Mouse (Mus musculus): ENCODE results near the gene Atp8b2.

The Atp8b2 gene

GRCm38 (mm10) chr3:89957880-89958279 is 5.4 kb downstream of the Atp8b2 start:
- no peak for DNase-seq

GRCm38 (mm10) chr3:89956177-89956971 is 6.9 kb downstream of the Atp8b2 start:
- DNase-seq = no peak

GRCm38 (mm10) chr3:89953420-89953819 is 9.9 kb downstream of the Atp8b2 start:
- DNase-seq = peak; percentile 66

- DNase-seq = peak; percentile 86
These were observed 14.7 kb downstream of the Atp8b2 start for GRCm38 (mm10) chr3:89948655-89949054.

- no peak for DNase-seq
These were observed 15.3 kb downstream of the Atp8b2 start for GRCm38 (mm10) chr3:89948021-89948420.

GRCm38 (mm10) chr3:89945026-89945425 is 18.3 kb downstream of the Atp8b2 start:
- no peak for DNase-seq

- no peak for DNase-seq
These were observed 20.4 kb downstream of the Atp8b2 start for GRCm38 (mm10) chr3:89942894-89943293.

GRCm38 (mm10) chr3:89936495-89936894 is 26.8 kb downstream of the Atp8b2 start:
- no peak for DNase-seq

GRCm38 (mm10) chr3:89932925-89933324 is 30.4 kb downstream of the Atp8b2 start:
- no peak for DNase-seq

- DNase-seq = no peak
These were observed 34.4 kb downstream of the Atp8b2 start for GRCm38 (mm10) chr3:89928956-89929355.

GRCm38 (mm10) chr3:89926440-89926839 is 36.9 kb downstream of the Atp8b2 start:
- no peak for DNase-seq

GRCm38 (mm10) chr3:89920711-89921110 is 42.6 kb downstream of the Atp8b2 start:
- DNase-seq = no peak

GRCm38 (mm10) chr3:89917408-89917807 is 45.9 kb downstream of the Atp8b2 start:
- no peak for DNase-seq

- DNase-seq = no peak
These were observed 46.7 kb downstream of the Atp8b2 start for GRCm38 (mm10) chr3:89916622-89917021.

- no peak for DNase-seq
These were observed 48.6 kb downstream of the Atp8b2 start for GRCm38 (mm10) chr3:89914700-89915099.

- DNase-seq = peak; percentile 82
These were observed 50.5 kb downstream of the Atp8b2 start, which contains the start of gene Il6ra for GRCm38 (mm10) chr3:89912543-89913391. Gene Il6ra (minus strand): TSS chr3:89913196.

GRCm38 (mm10) chr3:89912108-89912542 is 51.2 kb downstream of the Atp8b2 start:
- DNase-seq = no peak

- peak; percentile 5 for DNase-seq
These were observed 52.1 kb downstream of the Atp8b2 start for GRCm38 (mm10) chr3:89911207-89911606.

GRCm38 (mm10) chr3:89909703-89910542 is 53.4 kb downstream of the Atp8b2 start:
- DNase-seq = peak; percentile 7

- DNase-seq = no peak
These were observed 54.5 kb downstream of the Atp8b2 start for GRCm38 (mm10) chr3:89908836-89909235.

- no peak for DNase-seq
These were observed 55.5 kb downstream of the Atp8b2 start for GRCm38 (mm10) chr3:89907846-89908245.

GRCm38 (mm10) chr3:89899511-89899908 is 63.8 kb downstream of the Atp8b2 start:
- no peak for DNase-seq

Data from right cerebral cortex, adult 18-20 months (tissue).